Mouse (Mus musculus) inflammation-experienced regulatory T-cells, adult 6 months (primary cell): ENCODE results near the gene Kantr. TPM values are rescaled to one million over a fixed set of nuclear protein-coding genes. Genes with fewer than 3 reads are reported as not detected.
"Not testable (repeated sequence)": the region's sequence is repeated elsewhere in the genome, so short reads cannot be mapped to it uniquely, and the experiment has no call there.

ENCODE experiments used
- ATAC-seq: one replicate; pipeline ENCODE4 v1.8.0; 2017
- polyA plus RNA-seq, 3 experiments: library from polyadenylated mRNA; unstranded; fragments of 100-300 nt; shearing (Covaris generic); gene quantifications; one replicate each; pipeline ENCODE4 v1.2.1; 2017

Kantr gene
- polyA plus RNA-seq: 10 to 100 TPM; 23.5 to 46.6 (median 37.2) TPM

DNA sequence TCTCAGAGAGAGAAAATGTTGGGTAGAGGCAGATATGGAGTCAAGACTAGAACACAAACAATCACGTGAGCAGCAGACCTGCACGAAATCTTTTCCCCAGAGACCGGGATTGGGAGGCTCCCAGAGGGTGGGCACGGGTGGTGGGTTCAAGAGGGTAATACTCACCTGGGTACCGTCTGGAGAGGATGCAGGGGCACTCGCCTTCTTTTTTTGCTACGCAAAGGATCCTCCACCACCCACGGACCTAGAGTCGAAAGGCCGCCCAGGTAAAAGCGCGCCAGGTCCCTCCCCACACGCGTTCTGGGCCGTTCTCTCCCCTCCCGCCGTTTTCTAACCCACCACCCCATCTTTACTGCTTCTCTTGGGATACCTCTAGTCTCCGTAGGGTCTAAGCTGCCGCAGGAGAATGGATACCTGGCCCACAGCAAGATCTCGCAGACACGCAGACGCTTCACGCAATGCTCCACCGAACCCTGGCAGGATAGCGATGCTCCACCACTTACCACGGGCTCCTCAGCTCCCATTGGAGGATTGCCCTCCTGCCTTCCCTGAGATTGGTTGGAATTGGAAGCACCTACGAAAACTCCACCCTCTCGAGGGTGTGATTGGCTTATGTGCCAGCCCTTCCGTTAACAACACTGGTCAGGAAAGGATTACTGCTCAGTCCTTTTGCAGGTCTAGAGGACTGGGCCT lies at the start of gene Kantr:
Gene Kantr (minus strand): TSS at position 500 of the 693 bp plus-strand sequence.
- peak; percentile 100 for ATAC-seq

DNA sequence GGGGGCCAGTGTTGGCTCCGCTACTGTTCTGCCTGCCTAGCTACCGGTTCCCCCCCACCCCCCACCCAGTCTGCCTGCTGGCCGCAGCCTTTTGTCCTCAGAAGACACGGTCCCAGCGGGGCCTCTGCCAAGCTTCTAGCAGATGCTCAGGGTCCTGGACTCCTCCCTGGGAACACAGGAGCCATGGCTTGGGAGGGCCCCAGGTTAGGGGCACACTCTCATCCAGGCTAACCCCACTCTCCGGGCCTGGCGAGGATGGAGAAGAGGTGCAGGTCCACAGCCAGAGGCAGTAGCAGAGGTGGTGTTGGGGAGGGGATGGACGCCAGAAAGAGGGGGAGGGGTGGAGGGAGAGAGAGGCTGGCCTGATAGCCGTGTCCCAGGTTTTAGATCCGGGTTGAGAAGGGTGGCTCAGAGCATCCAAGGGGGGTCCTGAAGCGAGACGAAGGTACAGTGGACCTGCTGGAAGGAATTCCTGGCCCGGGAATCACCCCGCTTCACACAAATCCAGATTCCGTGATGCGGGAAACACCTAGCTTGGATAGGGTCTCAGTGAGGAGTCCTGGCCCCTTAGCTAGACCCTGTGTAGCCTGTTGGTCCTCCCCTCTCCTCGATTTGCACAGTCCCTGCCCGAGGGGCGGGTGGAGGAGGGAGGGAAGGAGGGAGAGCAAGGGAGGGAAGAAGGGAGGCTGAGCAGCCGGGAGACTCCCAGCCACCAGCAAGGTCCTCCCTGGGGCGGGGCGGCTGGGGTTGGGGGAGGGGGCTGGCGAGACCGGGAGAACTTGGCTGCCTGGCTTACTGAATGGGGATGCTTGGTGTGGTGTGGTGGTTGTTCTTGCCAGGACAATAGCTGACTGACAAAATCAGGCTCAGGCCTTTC lies 41.3 kb upstream of the Kantr start, which contains the start of gene Gpr173:
Gene Gpr173 (minus strand): TSS at position 308 of the 877 bp plus-strand sequence.
- no peak for ATAC-seq

GRCm38 (mm10) chrX:152368054-152368396 lies 40.7 kb upstream of the Kantr start:
- ATAC-seq: no peak

DNA sequence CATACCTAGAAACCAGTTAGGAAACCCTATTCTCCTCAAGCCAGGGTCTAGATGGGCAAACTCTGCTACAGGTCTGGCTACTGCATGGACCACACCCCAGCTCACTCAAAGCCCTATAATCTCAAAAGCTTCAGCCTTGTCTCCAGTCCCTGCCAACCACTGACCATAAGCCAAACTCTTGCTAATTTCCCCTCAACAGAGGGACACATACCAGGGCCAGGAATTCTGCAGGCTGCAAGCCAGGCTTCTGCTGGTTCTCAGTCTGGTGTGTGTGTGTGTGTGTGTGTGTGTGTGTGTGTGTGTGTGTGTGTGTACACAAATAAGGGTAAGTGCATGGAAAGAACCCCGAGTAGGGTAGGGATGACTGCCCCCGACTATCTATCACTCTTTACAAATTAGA lies 39.1 kb upstream of the Kantr start:
- no peak for ATAC-seq

DNA sequence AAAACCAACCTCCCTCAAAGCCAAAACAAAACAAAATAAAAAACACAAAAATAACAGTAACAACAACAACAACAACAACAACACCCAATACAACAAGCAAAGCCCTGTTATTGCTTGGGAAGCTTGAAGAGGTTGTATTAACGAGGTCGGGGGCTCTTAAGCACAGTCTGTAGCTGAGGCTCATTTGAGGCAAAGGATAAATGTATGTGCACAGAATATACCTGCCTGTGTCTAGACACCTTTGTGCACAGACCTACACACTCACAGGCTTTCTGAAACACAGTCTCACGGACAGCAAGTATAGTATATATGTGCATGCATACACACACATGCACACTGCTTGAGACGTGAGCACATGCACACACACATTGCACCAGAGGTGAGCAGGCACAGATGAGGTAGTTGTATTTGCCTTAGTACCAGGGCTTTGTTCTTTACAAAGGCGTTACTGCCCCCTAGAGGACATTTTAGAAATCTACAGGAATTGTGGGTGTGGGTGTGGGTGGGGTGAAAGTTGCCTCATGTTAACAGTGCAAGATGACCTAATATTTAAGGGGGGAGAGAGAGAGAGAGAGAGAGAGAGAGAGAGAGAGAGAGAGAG lies 25.4 kb upstream of the Kantr start:
- ATAC-seq: peak; percentile 81

DNA sequence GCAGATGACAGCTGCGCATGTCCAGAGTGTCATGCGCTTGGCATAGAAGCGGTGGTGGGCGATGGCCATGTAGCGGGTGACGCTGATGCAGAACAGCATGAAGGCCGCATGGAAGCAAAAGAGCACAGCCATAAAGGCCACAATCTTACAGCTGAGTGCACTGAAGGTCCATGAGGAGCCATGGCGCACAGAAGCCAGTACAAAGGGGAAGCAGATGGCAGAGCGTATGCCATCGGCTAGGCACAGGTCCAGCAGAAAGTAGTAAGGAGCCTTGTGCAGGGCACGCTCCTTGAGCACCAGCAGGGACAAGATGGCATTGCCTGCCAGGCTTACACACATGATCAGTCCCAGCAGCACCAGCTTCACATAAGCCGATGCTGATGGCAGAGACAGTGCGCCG lies 19.7 kb upstream of the Kantr start:
- no peak for ATAC-seq

GRCm38 (mm10) chrX:152346587-152346986 lies 19.3 kb upstream of the Kantr start:
- ATAC-seq: no peak

- ATAC-seq: no peak
Measured at GRCm38 (mm10) chrX:152342903-152343302, 15.6 kb upstream of the Kantr start.

DNA sequence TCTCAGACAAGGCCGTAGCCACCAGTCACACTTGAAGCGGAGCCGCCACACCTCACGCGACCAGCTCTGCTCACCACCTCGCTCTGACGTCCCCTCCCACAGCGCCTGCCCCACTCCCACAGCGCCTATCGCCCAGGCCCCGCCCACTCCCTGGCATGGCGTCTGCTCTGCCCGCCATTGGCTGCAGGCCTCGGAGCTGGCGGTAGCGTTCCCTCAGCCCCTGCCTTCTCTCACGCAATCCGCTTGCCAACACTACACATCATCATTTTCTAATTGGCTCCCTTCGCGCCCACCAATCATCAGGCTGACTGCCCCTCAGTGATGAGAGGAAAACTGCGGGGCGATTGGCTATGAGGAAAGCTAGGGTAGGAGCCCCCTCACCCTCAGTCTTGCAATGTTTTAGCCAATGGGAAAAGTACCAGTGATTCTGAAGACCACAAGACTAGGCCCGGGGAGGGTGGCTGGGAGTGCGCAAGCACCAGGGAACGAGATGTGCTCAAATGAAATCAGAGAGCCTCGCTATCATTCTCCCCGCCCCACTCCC lies 15.1 kb upstream of the Kantr start, which contains the start of gene Tspyl2:
Gene Tspyl2 (minus strand): TSS at position 68 of the 544 bp plus-strand sequence.
- peak; percentile 94 for ATAC-seq

- no peak for ATAC-seq
Measured at GRCm38 (mm10) chrX:152341496-152341895, 14.2 kb upstream of the Kantr start.

GRCm38 (mm10) chrX:152336546-152337332 lies 9.4 kb upstream of the Kantr start:
- peak; percentile 96 for ATAC-seq

GRCm38 (mm10) chrX:152336123-152336522 lies 8.8 kb upstream of the Kantr start:
- not testable (repeated sequence) for ATAC-seq

DNA sequence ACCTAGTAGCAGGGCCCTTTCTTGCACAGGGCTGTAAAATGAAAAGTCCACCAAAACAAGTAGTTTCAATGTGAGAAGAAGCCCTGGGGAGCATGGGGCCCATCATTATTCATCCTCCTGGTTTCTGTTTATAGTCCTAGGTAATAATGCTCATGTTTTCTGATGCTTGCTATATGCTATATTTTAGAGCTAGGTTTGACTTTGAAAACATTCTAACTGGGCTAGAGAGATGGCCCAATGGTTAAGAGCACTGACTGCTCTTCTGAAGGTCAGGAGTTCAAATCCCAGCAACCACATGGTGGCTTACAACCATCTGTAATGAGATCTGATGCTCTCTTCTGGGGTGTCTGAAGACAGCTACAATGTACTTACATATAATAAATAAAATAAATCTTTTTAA lies 2.1 kb upstream of the Kantr start:
- ATAC-seq: not testable (repeated sequence)

- no peak for ATAC-seq
Measured at GRCm38 (mm10) chrX:152327689-152328052, 376 bp upstream of the Kantr start.

- ATAC-seq: no peak
Measured at GRCm38 (mm10) chrX:152323584-152323983, 3.7 kb downstream of the Kantr start.

DNA sequence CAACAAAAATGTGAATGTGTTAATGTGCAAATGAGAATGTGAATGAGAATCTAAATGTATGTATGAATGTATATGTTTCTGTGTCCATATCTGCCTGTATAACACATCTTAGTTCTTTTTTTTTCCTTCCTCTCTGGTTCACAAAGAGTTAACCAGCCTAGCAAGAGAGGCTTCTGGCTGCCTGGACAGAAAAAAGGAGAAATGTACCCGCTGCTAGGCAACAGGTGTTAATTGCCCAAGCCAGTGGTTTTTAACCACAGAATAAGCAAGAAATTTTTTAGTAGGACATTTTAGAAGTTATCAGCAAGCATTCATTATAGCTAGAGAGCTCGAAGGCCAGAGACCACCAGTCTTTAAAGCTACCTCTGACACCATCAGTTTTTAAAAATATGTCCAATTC lies 4.5 kb downstream of the Kantr start:
- ATAC-seq: no peak

DNA sequence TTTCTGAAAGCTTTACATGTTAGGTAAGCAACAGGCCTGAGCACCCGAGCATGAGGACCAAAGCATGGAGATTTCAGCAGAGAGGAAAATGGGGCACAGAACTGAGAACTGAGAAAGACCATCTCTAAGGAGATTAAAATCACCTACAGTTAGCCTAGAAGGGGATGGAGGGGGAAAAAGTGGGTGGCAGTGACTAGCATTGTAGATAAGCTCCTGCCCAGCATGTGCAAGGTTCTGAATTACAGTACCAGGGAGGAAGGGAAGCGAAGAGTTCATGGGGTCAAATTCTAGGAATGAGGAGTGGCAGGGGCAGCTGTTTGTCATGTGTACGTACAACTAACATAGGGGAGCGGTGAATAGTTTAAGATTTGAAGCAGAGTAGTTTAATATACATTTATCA lies 6.8 kb downstream of the Kantr start:
- ATAC-seq: no peak

DNA sequence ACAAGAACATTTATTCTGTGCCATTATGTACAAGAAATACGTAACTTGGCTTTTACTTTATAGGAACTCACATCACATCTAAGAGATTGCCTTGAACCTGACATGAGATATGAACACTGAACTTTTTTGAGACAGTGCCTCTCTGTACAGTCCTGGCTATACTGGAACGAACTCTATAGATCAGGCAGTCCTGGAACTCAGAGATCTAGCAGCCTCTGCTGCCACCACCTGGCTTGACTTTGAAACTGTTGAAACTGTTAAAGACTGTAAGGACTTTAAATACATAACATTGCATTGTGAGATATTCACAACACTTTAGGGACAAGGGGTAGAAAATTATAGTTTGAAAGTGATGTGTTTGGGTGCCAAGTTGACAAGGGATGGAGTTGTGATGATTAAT lies 19.4 kb downstream of the Kantr start:
- ATAC-seq: peak; percentile 35

DNA sequence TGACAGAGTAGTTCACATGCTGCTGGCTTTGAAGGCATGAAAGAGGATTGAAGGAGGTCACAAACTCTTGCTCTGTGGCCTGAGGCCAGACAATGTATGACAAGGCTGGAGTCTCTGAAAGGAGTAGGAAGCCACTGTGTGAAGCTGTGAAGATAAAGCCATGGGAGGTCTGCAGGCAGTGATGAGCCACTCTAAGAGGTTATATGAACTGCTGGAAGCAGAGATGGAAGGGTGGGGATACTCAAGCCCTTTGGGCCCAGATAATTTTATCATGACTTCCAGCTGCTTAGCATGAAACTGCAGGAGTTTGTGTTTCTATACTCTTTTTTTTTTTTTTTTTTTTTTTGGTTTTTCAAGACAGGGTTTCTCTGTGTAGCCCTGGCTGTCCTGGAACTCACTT lies 19.9 kb downstream of the Kantr start:
- no peak for ATAC-seq

GRCm38 (mm10) chrX:152306224-152306623 lies 21.1 kb downstream of the Kantr start:
- ATAC-seq: no peak

DNA sequence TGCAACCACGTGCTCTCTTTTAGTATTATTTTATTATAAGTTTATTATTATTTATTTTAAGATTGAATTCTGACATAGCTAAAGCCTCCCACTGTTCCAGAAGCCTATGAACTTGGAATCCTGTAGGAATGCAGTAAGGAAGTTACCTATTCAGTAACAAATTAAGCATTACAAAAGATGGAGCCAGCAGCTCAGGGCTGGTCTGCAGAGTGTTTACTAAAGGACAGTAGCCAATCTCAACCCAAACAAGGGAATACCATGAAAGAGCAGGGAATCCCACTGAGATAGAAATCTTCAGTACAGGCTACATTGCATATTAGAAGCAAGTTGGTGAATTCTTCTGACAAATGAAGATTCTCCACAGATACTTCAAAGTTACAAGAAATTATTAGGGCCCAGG lies 40.3 kb downstream of the Kantr start:
- not testable (repeated sequence) for ATAC-seq

- no peak for ATAC-seq
Measured at GRCm38 (mm10) chrX:152284746-152285145, 42.5 kb downstream of the Kantr start.
